Mouse (Mus musculus) cerebellum, adult 18-20 months (tissue): ENCODE measurements around the gene Pnrc1.

Source experiments
- DNase-seq, 2 experiments: peaks; one replicate each; pipeline ENCODE4 v3.0.0; 2021

The Pnrc1 gene

GRCm38 (mm10) chr4:33264979-33265726 is 24.8 kb downstream of the Pnrc1 start:
- no peak for DNase-seq

GRCm38 (mm10) chr4:33262897-33263296 is 27.1 kb downstream of the Pnrc1 start:
- no peak for DNase-seq

- peak; percentile 79 to 81 for DNase-seq
These were observed 28.6 kb downstream of the Pnrc1 start for GRCm38 (mm10) chr4:33261311-33261753.

- no peak for DNase-seq
These were observed 29.7 kb downstream of the Pnrc1 start for GRCm38 (mm10) chr4:33260311-33260710.

GRCm38 (mm10) chr4:33257263-33257964 is 32.5 kb downstream of the Pnrc1 start:
- no peak for DNase-seq

- DNase-seq = no peak
These were observed 35.3 kb downstream of the Pnrc1 start for GRCm38 (mm10) chr4:33254706-33255105.

- DNase-seq = no peak
These were observed 39.1 kb downstream of the Pnrc1 start for GRCm38 (mm10) chr4:33250867-33251266.

- no peak for DNase-seq
These were observed 40.2 kb downstream of the Pnrc1 start for GRCm38 (mm10) chr4:33249716-33250230.

- DNase-seq = peak in 1 of 2 experiments; percentile 15
These were observed 41.0 kb downstream of the Pnrc1 start for GRCm38 (mm10) chr4:33248915-33249314.

- peak; percentile 97 to 99 for DNase-seq
These were observed 41.7 kb downstream of the Pnrc1 start for GRCm38 (mm10) chr4:33248062-33248889.

- DNase-seq = peak; percentile 95 to 98
These were observed 42.4 kb downstream of the Pnrc1 start for GRCm38 (mm10) chr4:33247479-33248053.

- no peak for DNase-seq
These were observed 44.0 kb downstream of the Pnrc1 start for GRCm38 (mm10) chr4:33245853-33246395.

GRCm38 (mm10) chr4:33243921-33244320 is 46.0 kb downstream of the Pnrc1 start:
- no peak for DNase-seq

- no peak for DNase-seq
These were observed 46.8 kb downstream of the Pnrc1 start for GRCm38 (mm10) chr4:33243016-33243758.

- DNase-seq = peak in 1 of 2 experiments; percentile 25
These were observed 47.4 kb downstream of the Pnrc1 start for GRCm38 (mm10) chr4:33242536-33242935.

- no peak for DNase-seq
These were observed 59.1 kb downstream of the Pnrc1 start for GRCm38 (mm10) chr4:33230881-33231280.

GRCm38 (mm10) chr4:33229639-33230038 is 60.3 kb downstream of the Pnrc1 start:
- no peak for DNase-seq

GRCm38 (mm10) chr4:33227164-33227563 is 62.8 kb downstream of the Pnrc1 start:
- no peak for DNase-seq

- DNase-seq = no peak
These were observed 65.8 kb downstream of the Pnrc1 start for GRCm38 (mm10) chr4:33224003-33224675.

GRCm38 (mm10) chr4:33221847-33222246 is 68.1 kb downstream of the Pnrc1 start:
- no peak for DNase-seq
